Mouse (Mus musculus) monocyte, adult 5-6 weeks (primary cell): ENCODE data around the gene Snx1. TPM values are rescaled to one million over a fixed set of nuclear protein-coding genes. Genes with fewer than 3 reads are reported as not detected.

Experiments
- ATAC-seq: fragments of 153-309, 156-312 bp; replicated peaks from 2 replicates; pipeline ENCODE4 v1.8.0; 2017; ENCODE audit warnings: mild to moderate bottlenecking; ENCODE audit not compliant: low TSS enrichment, insufficient number of reproducible peaks, severe bottlenecking, poor library complexity, low FRiP score
- total RNA-seq: library from RNA; stranded (forward); fragments of 200-1000, 200-491, 200-594 nt; gene quantifications from 3 replicates; pipeline ENCODE4 v1.2.3, GENCODE M21; 2017

The Snx1 gene
- total RNA-seq, 1 experiment from 2014 or later = 143 TPM

- peak; percentile 55; the same call in 1 of the 2 replicates for ATAC-seq
Measured at GRCm38 (mm10) chr9:66135967-66136366, 9.6 kb upstream of the Snx1 start.

- ATAC-seq = peak; percentile 75
Measured at GRCm38 (mm10) chr9:66131466-66131865, 5.1 kb upstream of the Snx1 start.

GRCm38 (mm10) chr9:66127884-66128283 lies 1.5 kb upstream of the Snx1 start:
- no peak for ATAC-seq

GRCm38 (mm10) chr9:66127193-66127546 lies 783 bp upstream of the Snx1 start:
- ATAC-seq = no peak

GRCm38 (mm10) chr9:66125543-66126455 lies 588 bp downstream of the Snx1 start:
- no peak for ATAC-seq

GRCm38 (mm10) chr9:66124681-66125542 lies 1.5 kb downstream of the Snx1 start:
- ATAC-seq = peak; percentile 90

GRCm38 (mm10) chr9:66124111-66124531 lies 2.3 kb downstream of the Snx1 start:
- ATAC-seq = no peak

- no peak for ATAC-seq
Measured at GRCm38 (mm10) chr9:66123648-66124047, 2.7 kb downstream of the Snx1 start.

GRCm38 (mm10) chr9:66121421-66121820 lies 5.0 kb downstream of the Snx1 start:
- ATAC-seq = no peak

GRCm38 (mm10) chr9:66120945-66121344 lies 5.4 kb downstream of the Snx1 start:
- no peak for ATAC-seq

- ATAC-seq = no peak
Measured at GRCm38 (mm10) chr9:66120106-66120505, 6.3 kb downstream of the Snx1 start.

GRCm38 (mm10) chr9:66119498-66119897 lies 6.9 kb downstream of the Snx1 start:
- no peak for ATAC-seq

- no peak for ATAC-seq
Measured at GRCm38 (mm10) chr9:66116890-66117289, 9.5 kb downstream of the Snx1 start.

GRCm38 (mm10) chr9:66114341-66114740 lies 12.0 kb downstream of the Snx1 start:
- ATAC-seq = peak; percentile 97

GRCm38 (mm10) chr9:66110611-66111379 lies 15.6 kb downstream of the Snx1 start:
- no peak for ATAC-seq

GRCm38 (mm10) chr9:66110126-66110525 lies 16.3 kb downstream of the Snx1 start:
- ATAC-seq = no peak

- no peak for ATAC-seq
Measured at GRCm38 (mm10) chr9:66109574-66109973, 16.8 kb downstream of the Snx1 start.

GRCm38 (mm10) chr9:66105168-66105567 lies 21.2 kb downstream of the Snx1 start:
- no peak for ATAC-seq

- no peak for ATAC-seq
Measured at GRCm38 (mm10) chr9:66104601-66105000, 21.8 kb downstream of the Snx1 start.
